Mouse (Mus musculus): ENCODE results near the gene Fam208a. TPM values are rescaled to one million over a fixed set of nuclear protein-coding genes. Genes with fewer than 3 reads are reported as not detected.

Gene Fam208a
- polyA plus RNA-seq, 1 experiment from 2014 or later = 15.4 TPM

DNA sequence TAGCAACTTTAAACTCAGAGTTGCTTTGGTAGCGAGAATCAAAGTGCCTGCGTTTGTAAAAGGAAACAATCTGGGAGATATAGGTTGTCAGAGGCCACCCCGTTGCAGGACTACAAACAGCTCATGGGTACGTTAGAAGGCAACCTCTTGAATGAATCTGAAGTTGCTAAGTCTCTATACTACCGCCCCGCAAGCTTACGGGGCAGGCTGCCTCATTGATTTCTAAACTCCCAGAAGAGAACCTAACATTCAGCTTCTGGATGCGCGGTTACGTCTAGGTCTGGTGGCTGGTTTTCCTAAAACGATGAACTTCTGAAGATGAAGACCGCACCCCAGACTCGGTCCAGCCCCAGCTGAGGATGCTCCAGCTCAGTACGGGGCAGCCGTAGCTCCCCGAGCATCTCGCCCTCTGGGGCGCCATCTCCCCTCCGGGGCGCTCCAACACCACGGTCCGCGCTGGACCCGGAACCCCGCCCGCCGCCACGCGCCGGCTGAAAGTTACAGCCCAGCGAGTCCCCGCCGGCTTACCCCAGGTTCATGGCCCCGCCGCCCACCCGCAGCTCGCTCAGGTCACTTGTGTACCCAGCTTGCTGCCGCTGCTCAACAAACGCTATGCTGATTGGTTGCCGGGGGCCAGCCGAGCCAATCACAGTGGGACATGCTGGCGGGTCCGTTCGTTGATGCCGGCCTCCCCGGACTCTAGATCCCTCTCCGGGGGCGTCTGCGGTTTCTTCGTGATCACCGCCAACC is 79.4 kb downstream of the Fam208a start, which contains the start of gene Ccdc66:
Gene Ccdc66, minus strand, starts transcription at position 567 of the 750 bp plus-strand sequence.
- Histone ChIP-seq H3K9me3 (replicated peaks) (no peaks in the 10 kb centered on the region), H3K36me3 (peaks cover 7% of the 10 kb centered on the region; the same call in 1 of the 2 replicates), H3K4me2 (peak within 1 kb of the TSS; percentile 58), H3K4me1 (peaks cover 11% of the 10 kb centered on the region; the same call in 1 of the 2 replicates), H3K27me3 (no peaks in the 10 kb centered on the region), H3K4me3 (replicated peaks) (peak within 1 kb of the TSS; percentile 66), H3K27ac (peak within 1 kb of the TSS; percentile 66), H3K9ac (peak within 1 kb of the TSS; percentile 65)
- peak; percentile 98 for ATAC-seq (replicated peaks; ENCODE audit: low FRiP score)
- under 1% methylated on average over 51 of the region's 51 CpGs for WGBS

DNA sequence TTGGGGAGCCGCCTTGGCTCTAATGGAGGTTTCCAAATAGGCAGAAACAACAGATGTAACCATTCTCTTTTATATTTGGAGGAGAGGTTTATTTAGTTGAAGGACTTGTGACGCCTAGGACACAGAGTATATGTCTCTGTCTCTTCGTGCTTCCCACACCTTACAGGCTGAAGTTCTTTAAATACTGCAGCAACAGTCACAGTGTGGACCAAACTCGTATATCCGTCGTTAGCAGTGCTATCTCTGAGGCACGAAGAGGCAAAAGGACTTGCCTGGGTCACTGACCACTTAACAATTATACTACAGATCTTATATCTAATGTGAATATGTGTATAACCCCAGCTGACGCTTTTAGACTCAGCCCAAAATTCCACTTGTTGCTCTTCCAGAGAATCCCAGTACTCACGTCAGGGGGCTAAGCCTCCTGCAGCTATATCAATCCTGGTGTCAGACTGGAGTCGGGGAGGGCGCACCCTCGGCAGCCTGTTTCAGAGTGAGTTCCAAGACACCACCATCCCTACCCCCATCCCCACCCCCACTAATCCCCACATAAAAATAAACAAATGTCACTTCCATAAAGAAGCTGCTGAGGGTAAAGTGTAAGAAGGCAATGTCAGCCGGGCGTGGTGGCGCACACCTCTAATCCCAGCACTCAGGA is 80.1 kb downstream of the Fam208a start:
- peak; percentile 72 for ATAC-seq (replicated peaks; ENCODE audit: low FRiP score)
- whole genome bisulfite sequencing = 30% methylated on average over 15 of the region's 15 CpGs
- Histone ChIP-seq H3K36me3 (peaks cover 7% of the 10 kb centered on the region; the same call in 1 of the 2 replicates), H3K4me2 (peak overlapping the region; percentile 58), H3K27ac (peak overlapping the region; percentile 66; the same call in 1 of the 2 replicates), H3K9me3 (replicated peaks) (no peaks in the 10 kb centered on the region), H3K9ac (peak overlapping the region; percentile 65), H3K4me1 (peaks cover 11% of the 10 kb centered on the region; the same call in 1 of the 2 replicates), H3K27me3 (no peaks in the 10 kb centered on the region), H3K4me3 (replicated peaks) (peak overlapping the region; percentile 66)

DNA sequence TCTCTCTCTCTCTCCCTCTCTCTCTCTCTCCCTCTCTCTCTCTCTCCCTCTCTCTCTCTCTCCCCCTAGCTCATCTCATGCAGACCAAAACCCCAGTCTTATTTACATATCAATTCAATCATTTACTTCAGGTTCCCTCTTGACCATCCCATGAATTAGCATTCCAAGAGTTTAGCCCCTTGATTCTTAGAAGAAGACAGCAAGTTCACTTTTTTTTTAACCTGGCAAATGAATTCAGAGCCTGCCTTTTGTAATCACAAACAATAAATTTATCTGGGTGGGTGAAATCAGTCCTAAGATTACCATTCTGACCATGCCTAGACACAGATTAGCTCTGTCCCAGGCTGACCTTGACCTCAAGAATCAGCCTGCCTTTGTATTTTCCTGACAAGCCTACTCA is 95.9 kb downstream of the Fam208a start:
- Histone ChIP-seq H3K9me3 (replicated peaks) (no peaks in the 10 kb centered on the region), H3K4me1 (no peaks in the 10 kb centered on the region), H3K4me2 (no peak overlapping the region), H3K27ac (no peak overlapping the region), H3K27me3 (no peaks in the 10 kb centered on the region), H3K36me3 (no peaks in the 10 kb centered on the region), H3K4me3 (replicated peaks) (no peak overlapping the region), H3K9ac (no peak overlapping the region)
- no peak for ATAC-seq (replicated peaks; ENCODE audit: low FRiP score)

Small RNA genes lying within 50 kb of the gene (microRNA-seq; reads per million reads assigned to microRNA genes)
- gene Gm23633 = not detected

Other genes starting within 250 kb of the Fam208a start
- 10.1 and 11.7 TPM in 2 replicates for gene Ccdc66, start 79.6 kb downstream of the Fam208a start, polyA plus RNA-seq (2015; fragmentation: Nextera tagmentation; extraction: Ambion mirVana)
- gene Erc2, start 193.6 kb downstream of the Fam208a start, polyA plus RNA-seq (2015; fragmentation: Nextera tagmentation; extraction: Ambion mirVana) = 6.9 and 7.0 TPM in 2 replicates